Mouse (Mus musculus): ENCODE data around the gene Mup7.
"Not testable (repeated sequence)": the region's sequence is repeated elsewhere in the genome, so short reads cannot be mapped to it uniquely, and the experiment has no call there.

The Mup7 gene

DNA sequence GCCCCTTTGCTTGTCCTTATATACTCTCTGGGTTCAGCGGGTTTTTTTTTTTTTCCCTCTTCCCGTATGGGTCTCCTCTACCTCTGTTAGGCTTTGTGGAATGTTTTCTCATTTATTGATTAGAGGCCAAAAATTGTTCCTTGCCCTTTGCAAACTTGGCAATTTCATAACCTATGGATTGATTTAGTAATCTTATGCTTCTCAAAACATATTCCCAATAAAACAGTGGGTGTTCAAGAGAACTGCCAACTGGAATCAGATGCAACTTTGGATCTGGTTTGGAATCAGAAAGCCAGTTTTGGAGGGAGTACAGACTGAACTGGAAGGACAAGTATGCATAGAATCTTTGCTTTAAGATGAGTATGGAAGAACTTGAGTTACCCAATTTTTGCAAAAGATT lies at the start of gene Mup7:
Mup7 (minus strand) TSS at position 101 of the 400 bp plus-strand sequence.
- DNase-seq (ENCODE audit: low read depth, low spot score) = not testable (repeated sequence)

DNA sequence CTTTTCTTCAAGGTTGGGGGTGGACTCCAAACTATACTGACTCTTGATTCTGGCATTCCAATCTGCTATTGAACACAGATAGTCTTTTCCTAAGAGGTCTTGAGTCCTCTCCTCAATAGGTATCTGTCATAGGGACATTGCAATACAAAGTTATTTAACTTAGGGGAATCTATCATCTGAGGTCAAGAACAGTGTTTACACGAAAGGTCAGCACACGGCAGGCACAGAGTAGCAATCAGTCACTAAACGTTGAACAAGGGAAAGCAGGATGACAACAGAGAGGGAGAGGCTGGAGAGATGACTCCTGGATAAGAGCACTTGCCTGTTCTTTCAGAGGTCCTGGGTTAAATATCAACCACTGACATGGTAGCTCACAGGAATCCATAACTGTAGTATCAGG lies 9.6 kb upstream of the Mup7 start:
- DNase-seq (ENCODE audit: low read depth, low spot score) = not testable (repeated sequence)

DNA sequence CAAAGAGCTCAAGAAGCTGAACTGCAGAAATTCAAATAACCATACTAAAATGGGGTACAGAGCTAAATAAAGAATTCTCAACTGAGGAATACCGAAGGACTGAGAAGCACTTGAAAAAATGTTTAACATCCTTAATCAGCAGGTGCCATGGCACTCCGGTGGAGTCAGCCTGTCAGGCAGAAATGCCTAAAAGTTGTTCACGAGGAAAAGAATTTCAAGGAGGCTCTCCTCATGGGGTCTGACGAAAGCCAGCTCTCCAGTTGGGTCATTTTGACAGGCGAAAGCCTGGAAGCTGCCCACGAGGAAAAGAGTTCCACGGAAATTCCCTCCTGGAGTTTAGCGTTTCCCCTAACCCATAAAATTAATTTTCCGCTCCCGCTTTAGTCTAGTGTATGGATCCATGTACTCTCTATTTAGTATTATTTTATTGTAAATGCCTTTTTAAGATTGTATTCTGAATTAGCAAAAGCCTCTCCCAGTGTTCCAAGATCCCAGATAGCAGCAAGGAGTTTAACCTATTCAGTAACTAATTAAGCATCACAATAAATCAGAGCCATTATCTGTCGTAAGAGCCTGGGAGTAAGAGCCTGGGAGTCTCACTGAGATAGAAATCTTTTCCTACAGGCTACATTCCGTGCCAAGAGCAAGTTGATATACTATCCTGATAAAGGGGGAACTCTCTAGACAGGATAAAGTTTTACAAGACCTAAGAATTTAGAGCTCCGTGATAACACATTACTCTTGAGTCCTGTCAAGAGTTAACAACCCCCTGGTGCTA lies 40.8 kb downstream of the Mup7 start:
- not testable (repeated sequence) for DNase-seq (ENCODE audit: low read depth, low spot score)

DNA sequence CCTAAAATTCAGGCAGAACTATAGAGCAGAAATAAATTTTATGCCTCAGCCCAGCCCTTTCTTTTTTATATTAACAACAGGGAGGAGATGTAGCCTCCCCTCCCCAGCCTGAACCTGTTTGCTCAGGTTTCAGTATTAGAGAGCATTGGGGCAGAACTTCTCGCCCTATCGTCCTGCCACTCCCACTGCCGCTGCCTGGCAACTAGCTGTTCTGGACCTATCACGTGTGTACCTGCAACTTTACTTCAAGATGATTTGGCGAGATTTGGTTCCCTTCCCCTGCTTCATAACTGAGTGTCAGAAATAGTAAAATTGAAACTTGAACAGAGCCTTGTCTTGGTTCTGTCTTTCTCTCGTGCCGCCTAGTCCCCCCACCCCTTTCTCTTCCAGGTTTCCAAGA lies 50.1 kb downstream of the Mup7 start:
- DNase-seq (ENCODE audit: low read depth, low spot score) = not testable (repeated sequence)
